Mouse (Mus musculus): ENCODE results near the gene Psap. TPM values are rescaled to one million over a fixed set of nuclear protein-coding genes. Genes with fewer than 3 reads are reported as not detected.

The Psap gene
- polyA plus RNA-seq, 1 experiment from 2014 or later = 226 TPM

Other genes with a start within 250 kb of the Psap start
- gene Spock2, start 171.4 kb upstream of the Psap start, polyA plus RNA-seq (2015; fragmentation: Nextera tagmentation; extraction: Ambion mirVana) = 11.0 and 11.6 TPM in 2 replicates
- 2.7 and 3.0 TPM in 2 replicates for gene Chst3, start 58.4 kb upstream of the Psap start, polyA plus RNA-seq (2015; fragmentation: Nextera tagmentation; extraction: Ambion mirVana)
- gene Vsir, start 69.2 kb downstream of the Psap start, polyA plus RNA-seq (2015; fragmentation: Nextera tagmentation; extraction: Ambion mirVana) = 3.4 and 6.7 TPM in 2 replicates
- gene Gm17455, start 122.1 kb downstream of the Psap start, polyA plus RNA-seq (2015; fragmentation: Nextera tagmentation; extraction: Ambion mirVana) = 1.2 and 4.0 TPM in 2 replicates

Measured in limb, embryonic 15.5 days (tissue).